Mouse (Mus musculus) kidney, postnatal 36 days (tissue): Measurements from ENCODE around the gene Pkig.

Experiments used
- DNase-seq, 2 experiments: peaks; one replicate each; pipeline ENCODE4 v3.0.0; 2021 to 2022; ENCODE audit warnings: mixed read lengths in 2 of 2

Pkig gene

GRCm38 (mm10) chr2:163712473-163712872, 54.3 kb downstream of the Pkig start:
- no peak for DNase-seq

GRCm38 (mm10) chr2:163712874-163713273, 54.7 kb downstream of the Pkig start:
- DNase-seq: no peak

GRCm38 (mm10) chr2:163713340-163713739, 55.2 kb downstream of the Pkig start:
- peak; percentile 29 to 42 for DNase-seq

GRCm38 (mm10) chr2:163716448-163716847, 58.3 kb downstream of the Pkig start:
- no peak for DNase-seq

GRCm38 (mm10) chr2:163716853-163717252, 58.7 kb downstream of the Pkig start:
- no peak for DNase-seq

- peak; percentile 36 to 44 for DNase-seq
Measured at GRCm38 (mm10) chr2:163718526-163718925, 60.3 kb downstream of the Pkig start.

- peak; percentile 67 to 90 for DNase-seq
Measured at GRCm38 (mm10) chr2:163718951-163719603, 60.9 kb downstream of the Pkig start.

- DNase-seq: no peak
Measured at GRCm38 (mm10) chr2:163719616-163720015, 61.4 kb downstream of the Pkig start.

GRCm38 (mm10) chr2:163722550-163722949, 64.4 kb downstream of the Pkig start:
- DNase-seq: peak in 1 of 2 experiments; percentile 32

- DNase-seq: peak; percentile 62 to 74
Measured at GRCm38 (mm10) chr2:163726766-163727393, 68.7 kb downstream of the Pkig start.

GRCm38 (mm10) chr2:163728300-163728699, 70.1 kb downstream of the Pkig start:
- no peak for DNase-seq

GRCm38 (mm10) chr2:163732021-163732420, 73.8 kb downstream of the Pkig start:
- DNase-seq: peak; percentile 37 to 42

- no peak for DNase-seq
Measured at GRCm38 (mm10) chr2:163735163-163735562, 77.0 kb downstream of the Pkig start.

- peak; percentile 72 to 88 for DNase-seq
Measured at GRCm38 (mm10) chr2:163735980-163736379, 77.8 kb downstream of the Pkig start.

- DNase-seq: no peak
Measured at GRCm38 (mm10) chr2:163742656-163743055, 84.5 kb downstream of the Pkig start.

- peak; percentile 32 to 46 for DNase-seq
Measured at GRCm38 (mm10) chr2:163743357-163743756, 85.2 kb downstream of the Pkig start.

- DNase-seq: no peak
Measured at GRCm38 (mm10) chr2:163744801-163745570, 86.8 kb downstream of the Pkig start.

GRCm38 (mm10) chr2:163749647-163750611, 91.7 kb downstream of the Pkig start, which contains the start of gene Ada:
Gene Ada, minus strand, starts transcription at chr2:163750239.
- DNase-seq: peak; percentile 65 to 88

- DNase-seq: no peak
Measured at GRCm38 (mm10) chr2:163754228-163754627, 96.0 kb downstream of the Pkig start.

GRCm38 (mm10) chr2:163756723-163757122, 98.5 kb downstream of the Pkig start:
- peak; percentile 45 to 66 for DNase-seq

GRCm38 (mm10) chr2:163758146-163758545, 100.0 kb downstream of the Pkig start:
- DNase-seq: no peak

- no peak for DNase-seq
Measured at GRCm38 (mm10) chr2:163760589-163760988, 102.4 kb downstream of the Pkig start.
